Mouse (Mus musculus) erythroblast, embryonic 14.5 days (primary cell): Measurements from ENCODE around the gene C1qa. TPM values are rescaled to one million over a fixed set of nuclear protein-coding genes. Genes with fewer than 3 reads are reported as not detected.

Experiments
- H3K27me3 ChIP-seq: 2 replicates; pipeline ENCODE4 v1.6.1; 2012; ENCODE audit warnings: inconsistent platforms; ENCODE audit not compliant: control insufficient read depth
- H3K36me3 ChIP-seq: 2 replicates; pipeline ENCODE4 v1.6.1; 2012; ENCODE audit warnings: mild to moderate bottlenecking, inconsistent platforms; ENCODE audit not compliant: control insufficient read depth
- H3K4me1 ChIP-seq: 2 replicates; pipeline ENCODE4 v1.6.1; 2012; ENCODE audit warnings: inconsistent platforms; ENCODE audit not compliant: control insufficient read depth
- H3K4me3 ChIP-seq: replicated peaks from 2 replicates; pipeline ENCODE3; 2012; ENCODE audit warnings: moderate library complexity, mild to moderate bottlenecking, inconsistent platforms
- H3K9me3 ChIP-seq: 2 replicates; pipeline ENCODE4 v1.6.1; 2012; ENCODE audit warnings: low read length, inconsistent platforms, mixed read lengths; ENCODE audit not compliant: control insufficient read depth
- GATA1 ChIP-seq: IDR thresholded peaks from 2 replicates; pipeline ENCODE4 v1.6.1; 2012; ENCODE audit warnings: low read length, inconsistent platforms, mixed read lengths
- TAL1 ChIP-seq: IDR thresholded peaks from 3 replicates; pipeline ENCODE4 v1.6.1; 2012; ENCODE audit warnings: low read length, inconsistent platforms, mixed read lengths
- polyA plus RNA-seq: library from polyadenylated mRNA; stranded (reverse); fragments of >175 nt; gene quantifications from 2 replicates; pipeline ENCODE4 v1.2.3, GENCODE M21; 2012

C1qa gene
- polyA plus RNA-seq, 1 experiment = 3.4 TPM

- H3K4me1 ChIP-seq = no peaks in the 10 kb centered on the region
- H3K36me3 ChIP-seq = no peaks in the 10 kb centered on the region
- TF ChIP-seq GATA1 (no peak), TAL1 (no peak)
- no peak overlapping the region for H3K4me3 ChIP-seq
- no peaks in the 10 kb centered on the region for H3K9me3 ChIP-seq
- no peaks in the 10 kb centered on the region for H3K27me3 ChIP-seq
Observed at GRCm38 (mm10) chr4:136852989-136853388, 45.6 kb downstream of the C1qa start.

DNA sequence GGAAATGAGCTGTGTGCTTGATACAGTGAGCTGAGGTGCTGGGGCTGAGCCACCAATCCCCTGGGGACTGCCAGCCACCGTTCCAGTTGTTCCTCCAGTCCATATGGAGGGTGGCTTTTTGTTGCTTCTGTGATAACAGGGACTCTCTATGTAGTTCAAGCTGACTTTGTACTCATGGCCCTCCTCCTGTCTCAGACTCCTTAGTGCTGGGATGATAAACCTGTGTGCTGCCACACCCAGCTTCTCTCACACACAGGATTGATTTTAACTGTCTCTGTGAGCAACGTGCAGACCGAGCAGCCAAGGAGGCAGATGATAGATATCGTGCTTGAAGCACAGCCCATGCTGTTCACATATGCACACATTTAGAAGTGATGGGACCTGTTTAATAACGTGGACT lies 46.5 kb downstream of the C1qa start:
- Histone ChIP-seq H3K27me3 (no peaks in the 10 kb centered on the region), H3K4me3 (no peak overlapping the region), H3K9me3 (no peaks in the 10 kb centered on the region), H3K36me3 (no peaks in the 10 kb centered on the region), H3K4me1 (no peaks in the 10 kb centered on the region)
- TF ChIP-seq TAL1 = no peak
- no peak for TF ChIP-seq GATA1

DNA sequence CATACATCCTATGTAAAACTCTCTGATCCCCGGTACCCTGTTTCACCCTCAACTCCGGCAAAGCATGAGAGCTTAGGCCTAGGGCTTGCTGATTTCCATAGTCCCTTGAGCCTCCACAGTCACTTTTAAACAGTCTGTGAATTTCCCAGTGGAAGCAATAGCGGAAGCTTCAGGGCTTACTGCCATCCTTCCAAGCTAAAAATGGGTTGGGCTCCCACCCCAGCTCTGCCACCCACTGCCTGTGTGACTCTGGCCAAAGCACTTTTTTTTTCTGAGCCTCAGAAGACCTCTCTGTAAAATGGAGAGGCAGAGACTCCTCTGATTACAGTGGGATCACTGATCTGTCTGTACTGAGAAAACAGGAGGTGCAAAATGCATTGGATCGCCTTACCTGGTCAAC lies 50.0 kb downstream of the C1qa start:
- H3K4me1 ChIP-seq = no peaks in the 10 kb centered on the region
- no peak for TF ChIP-seq TAL1
- no peak for TF ChIP-seq GATA1
- no peaks in the 10 kb centered on the region for H3K27me3 ChIP-seq
- H3K4me3 ChIP-seq = no peak overlapping the region
- H3K9me3 ChIP-seq = no peaks in the 10 kb centered on the region
- H3K36me3 ChIP-seq = no peaks in the 10 kb centered on the region

DNA sequence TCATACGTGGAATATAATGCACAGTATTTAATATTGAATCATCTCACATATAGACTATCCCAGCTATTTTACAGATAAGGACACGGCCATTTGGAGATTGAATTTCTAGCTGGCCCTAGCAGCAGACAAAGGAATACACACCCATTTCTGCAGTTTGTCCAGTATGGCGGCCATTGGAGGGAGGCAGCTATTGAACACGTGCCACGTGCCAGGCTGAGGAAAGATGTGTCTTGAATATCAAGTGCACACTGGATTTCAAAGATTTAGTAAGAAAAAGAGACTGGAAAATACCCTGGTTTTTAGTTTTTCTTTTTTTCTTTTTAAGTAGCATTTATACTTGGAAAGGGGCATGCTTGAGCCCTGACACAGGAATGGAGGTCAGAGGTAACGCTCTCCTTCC lies 51.4 kb downstream of the C1qa start:
- no peaks in the 10 kb centered on the region for H3K4me1 ChIP-seq
- no peaks in the 10 kb centered on the region for H3K9me3 ChIP-seq
- H3K36me3 ChIP-seq = no peaks in the 10 kb centered on the region
- TF ChIP-seq GATA1 (no peak), TAL1 (no peak)
- no peak overlapping the region for H3K4me3 ChIP-seq
- no peaks in the 10 kb centered on the region for H3K27me3 ChIP-seq

Other genes starting within 250 kb of the C1qa start
- not detected in 2 replicates for gene Ephb2, start 62.8 kb downstream of the C1qa start, polyA plus RNA-seq
- gene C1qb, start 12.6 kb downstream of the C1qa start, polyA plus RNA-seq = 2.6 and 3.7 TPM in 2 replicates
- gene C1qc, start 5.7 kb downstream of the C1qa start, polyA plus RNA-seq = 4.0 and 6.2 TPM in 2 replicates
- 11.7 and 12.9 TPM in 2 replicates for gene Epha8, start 58.0 kb upstream of the C1qa start, polyA plus RNA-seq
- 0.17 TPM in 2 replicates for gene Zbtb40, start 150.0 kb upstream of the C1qa start, polyA plus RNA-seq